Mouse (Mus musculus) layer of hippocampus, adult 11-12 months (tissue): Measurements from ENCODE around the gene Smyd3.
A peak's percentile ranks its signal among the peaks of the same experiment; 100 is the strongest.

Source experiments
- DNase-seq: peaks from one replicate; pipeline ENCODE4 v3.0.0; 2022; ENCODE audit warnings: low spot score

Gene Smyd3

GRCm38 (mm10) chr1:179114833-179115495 lies 402.9 kb downstream of the Smyd3 start:
- DNase-seq: no peak

GRCm38 (mm10) chr1:179114385-179114784 lies 403.5 kb downstream of the Smyd3 start:
- no peak for DNase-seq

DNA sequence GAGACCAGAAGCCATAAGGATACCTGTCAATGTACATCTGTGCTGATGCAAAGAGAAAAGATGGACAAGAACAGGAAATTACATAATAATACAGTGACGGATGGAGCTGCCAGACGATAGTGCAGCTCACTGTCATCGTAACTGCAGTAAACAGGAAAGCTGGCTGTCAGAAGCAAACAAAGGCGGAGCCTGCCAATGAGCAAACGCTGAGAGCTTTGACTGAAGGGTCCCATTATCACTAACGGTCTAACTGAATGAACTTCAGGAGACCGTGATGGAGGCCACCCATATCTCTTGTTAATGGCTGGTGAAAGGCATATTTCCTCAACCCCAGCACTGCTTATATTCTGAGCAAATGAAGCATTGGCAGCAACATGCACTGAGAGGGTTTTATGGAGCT lies 409.1 kb downstream of the Smyd3 start:
- DNase-seq: no peak

- no peak for DNase-seq
These were observed 409.8 kb downstream of the Smyd3 start for GRCm38 (mm10) chr1:179107761-179108694.

DNA sequence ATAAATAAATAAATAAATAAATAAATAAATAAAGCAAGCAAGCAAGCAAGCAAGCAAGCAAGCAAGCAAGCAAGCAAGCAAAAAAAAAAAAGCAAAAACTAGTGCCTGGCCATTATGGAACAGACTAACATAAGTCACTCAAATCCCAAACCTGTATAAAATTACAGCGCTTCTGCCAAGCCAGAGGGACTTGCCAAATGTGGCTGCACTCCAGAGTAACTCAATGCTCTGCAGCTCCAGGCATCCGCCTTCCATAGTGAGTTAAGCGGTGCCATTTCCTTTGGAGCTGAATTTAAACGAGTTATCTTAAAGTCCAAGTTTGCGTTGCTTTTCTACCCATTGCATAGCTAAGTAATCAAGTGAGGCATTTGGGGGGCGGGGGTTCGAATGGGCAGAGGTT lies 410.6 kb downstream of the Smyd3 start:
- no peak for DNase-seq

GRCm38 (mm10) chr1:179106702-179107145 lies 411.1 kb downstream of the Smyd3 start:
- DNase-seq: no peak

GRCm38 (mm10) chr1:179106103-179106701 lies 411.6 kb downstream of the Smyd3 start:
- no peak for DNase-seq

DNA sequence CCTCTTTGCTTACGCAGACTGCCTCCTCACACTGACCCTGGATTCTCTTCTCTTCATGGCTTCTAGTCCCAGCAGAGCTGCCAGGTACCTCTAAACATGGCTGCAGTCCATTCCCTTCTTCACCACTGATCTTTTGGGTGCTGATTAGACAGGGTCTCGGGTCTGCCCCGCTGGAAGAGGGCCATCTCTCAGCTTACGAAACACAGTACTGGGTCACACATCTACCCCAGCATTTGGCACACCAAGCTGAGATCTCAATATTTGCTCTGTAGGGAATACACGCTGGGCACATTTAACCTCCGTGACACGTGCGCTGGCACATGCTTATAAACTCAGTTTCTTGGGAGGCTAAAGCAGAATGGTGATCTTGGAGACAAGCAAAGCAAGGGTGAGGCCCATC lies 413.4 kb downstream of the Smyd3 start:
- DNase-seq: no peak

GRCm38 (mm10) chr1:179096993-179097392 lies 420.8 kb downstream of the Smyd3 start:
- no peak for DNase-seq

- DNase-seq: no peak
These were observed 421.5 kb downstream of the Smyd3 start for GRCm38 (mm10) chr1:179096323-179096722.

DNA sequence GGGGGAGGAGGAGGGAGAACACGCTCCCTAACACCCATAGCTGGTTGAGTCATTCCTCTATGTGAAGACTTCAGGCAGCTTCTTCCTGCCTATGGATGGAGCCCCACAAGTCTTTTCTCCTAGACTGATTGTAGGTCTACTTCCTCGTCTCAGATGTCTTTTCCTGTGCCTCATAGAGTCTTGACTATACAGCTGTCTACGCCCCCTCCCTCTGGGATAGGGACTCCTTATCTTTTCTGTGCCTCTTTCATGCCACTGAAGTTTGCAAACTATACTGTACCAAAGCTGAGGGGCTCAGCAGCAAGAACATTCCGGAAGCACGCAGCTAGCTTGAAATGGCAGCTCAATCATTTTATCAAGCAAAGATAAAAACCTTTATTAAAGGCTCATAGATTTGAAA lies 428.7 kb downstream of the Smyd3 start:
- no peak for DNase-seq

DNA sequence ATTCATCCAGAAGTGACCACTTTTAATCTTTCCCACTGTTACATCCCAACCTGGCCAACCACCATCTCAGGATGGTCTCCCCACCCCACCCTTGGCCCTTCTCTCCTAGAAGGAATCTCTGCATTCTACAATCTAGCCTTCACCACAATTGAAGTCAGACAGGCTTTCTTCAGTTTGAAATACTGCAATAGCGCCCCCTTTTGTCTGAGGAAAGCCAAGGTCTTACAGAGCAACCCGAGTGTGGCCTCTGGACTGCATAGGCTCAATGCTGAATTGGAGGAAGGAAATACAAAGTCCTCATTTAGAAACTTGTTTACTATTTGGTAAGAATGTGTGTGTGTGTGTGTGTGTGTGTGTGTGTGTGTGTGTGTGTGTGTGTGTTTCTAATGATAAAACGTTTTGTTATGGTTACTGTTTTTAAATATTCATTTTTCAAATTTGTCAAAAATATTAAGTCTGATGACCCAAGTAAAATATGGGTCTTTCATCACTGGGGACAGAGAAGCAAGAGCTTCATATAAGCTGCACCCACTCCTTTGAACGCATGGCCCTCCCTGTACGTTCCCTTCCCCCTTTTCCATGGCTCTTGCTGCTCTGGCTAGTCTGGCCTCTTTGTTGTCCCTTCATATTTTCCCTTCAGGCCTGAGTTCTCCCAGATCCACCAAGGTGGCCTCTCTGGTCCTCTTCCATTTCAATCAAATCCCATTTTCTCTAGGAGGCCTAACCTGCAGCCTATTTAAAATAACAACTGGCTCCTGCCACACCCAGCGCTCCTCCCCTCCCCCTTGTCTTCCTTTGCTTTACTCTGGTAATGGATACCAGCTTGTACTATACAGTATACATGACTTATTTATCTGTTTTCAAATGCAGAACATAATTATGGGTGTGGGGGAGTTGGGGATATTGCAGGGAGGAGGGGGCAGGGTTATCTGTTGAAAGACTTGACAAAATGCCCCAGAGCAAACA lies 430.5 kb downstream of the Smyd3 start:
- peak; percentile 57 for DNase-seq

DNA sequence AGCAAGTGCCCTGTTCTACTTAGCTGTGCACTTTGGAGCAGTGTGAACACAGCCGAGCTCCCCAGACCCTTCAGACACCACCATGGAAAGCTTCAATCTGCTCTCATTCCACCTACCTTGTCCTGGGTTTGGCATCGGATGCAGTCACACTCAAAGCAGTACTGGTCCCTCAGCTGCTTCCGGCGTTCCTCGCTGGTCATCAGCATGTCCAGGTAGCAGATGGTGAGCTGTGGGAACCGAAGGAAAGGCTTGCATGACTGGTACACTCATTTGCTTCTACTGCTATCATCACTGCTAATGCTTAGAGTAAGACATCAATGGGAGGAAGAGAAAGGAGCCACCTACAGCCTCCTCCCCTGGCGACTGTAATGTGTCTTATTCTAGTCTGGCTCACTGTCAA lies 431.6 kb downstream of the Smyd3 start:
- no peak for DNase-seq

DNA sequence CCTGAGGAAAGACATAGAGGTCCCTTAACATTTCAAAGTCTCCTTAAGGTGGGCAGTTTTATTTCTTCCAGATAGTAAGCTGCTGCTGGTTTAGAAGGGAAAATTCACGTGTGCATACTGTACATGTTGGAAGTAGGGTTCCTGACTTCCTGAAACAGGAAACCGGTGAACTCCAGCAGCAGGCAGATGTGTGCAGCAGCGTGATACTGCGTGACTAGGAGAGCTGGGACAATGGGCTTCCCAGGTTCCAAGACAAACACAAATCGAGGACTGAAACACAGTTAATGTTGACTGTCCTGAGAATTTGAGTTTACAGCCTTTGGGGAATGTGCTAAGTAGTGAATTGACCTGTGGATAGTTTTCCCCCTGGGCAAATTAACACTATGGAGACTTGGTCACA lies 434.7 kb downstream of the Smyd3 start:
- DNase-seq: no peak

DNA sequence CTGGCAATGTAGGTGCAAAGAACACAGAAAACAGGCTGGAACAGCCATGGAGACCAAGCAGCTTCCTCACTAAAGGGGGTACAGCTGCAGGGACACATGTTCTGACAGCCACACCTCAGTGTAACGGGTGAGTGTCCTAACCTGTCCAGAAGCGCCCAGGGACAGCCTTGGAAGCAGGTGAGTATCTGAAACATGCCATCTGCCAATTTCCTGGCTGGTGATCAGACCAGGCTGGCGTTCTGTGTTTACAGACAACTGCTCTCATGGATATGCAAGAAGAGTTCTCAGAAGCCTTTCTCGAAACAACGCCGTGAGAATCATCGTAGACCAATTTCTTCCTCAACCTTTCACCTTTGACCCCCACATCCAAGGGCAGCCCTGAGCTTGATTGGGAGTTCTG lies 444.0 kb downstream of the Smyd3 start:
- DNase-seq: no peak

GRCm38 (mm10) chr1:179072935-179073654 lies 444.7 kb downstream of the Smyd3 start:
- no peak for DNase-seq

GRCm38 (mm10) chr1:179072406-179072805 lies 445.4 kb downstream of the Smyd3 start:
- no peak for DNase-seq

GRCm38 (mm10) chr1:179068990-179069389 lies 448.9 kb downstream of the Smyd3 start:
- no peak for DNase-seq

DNA sequence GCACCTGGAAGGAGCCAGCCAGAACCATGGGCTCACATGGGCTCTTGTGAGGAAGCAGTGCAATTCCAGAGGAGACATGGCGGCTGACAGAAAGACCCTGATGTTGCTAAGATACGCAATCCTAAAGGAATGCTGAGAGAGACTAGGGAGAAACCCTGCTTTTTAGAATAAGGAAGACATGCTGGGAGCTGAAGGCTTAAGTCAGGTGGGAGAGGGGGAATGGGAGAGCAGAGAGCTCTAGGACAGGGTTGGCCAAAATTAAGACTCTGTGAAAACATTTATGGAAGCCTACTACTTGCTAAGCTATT lies 452.6 kb downstream of the Smyd3 start:
- no peak for DNase-seq

DNA sequence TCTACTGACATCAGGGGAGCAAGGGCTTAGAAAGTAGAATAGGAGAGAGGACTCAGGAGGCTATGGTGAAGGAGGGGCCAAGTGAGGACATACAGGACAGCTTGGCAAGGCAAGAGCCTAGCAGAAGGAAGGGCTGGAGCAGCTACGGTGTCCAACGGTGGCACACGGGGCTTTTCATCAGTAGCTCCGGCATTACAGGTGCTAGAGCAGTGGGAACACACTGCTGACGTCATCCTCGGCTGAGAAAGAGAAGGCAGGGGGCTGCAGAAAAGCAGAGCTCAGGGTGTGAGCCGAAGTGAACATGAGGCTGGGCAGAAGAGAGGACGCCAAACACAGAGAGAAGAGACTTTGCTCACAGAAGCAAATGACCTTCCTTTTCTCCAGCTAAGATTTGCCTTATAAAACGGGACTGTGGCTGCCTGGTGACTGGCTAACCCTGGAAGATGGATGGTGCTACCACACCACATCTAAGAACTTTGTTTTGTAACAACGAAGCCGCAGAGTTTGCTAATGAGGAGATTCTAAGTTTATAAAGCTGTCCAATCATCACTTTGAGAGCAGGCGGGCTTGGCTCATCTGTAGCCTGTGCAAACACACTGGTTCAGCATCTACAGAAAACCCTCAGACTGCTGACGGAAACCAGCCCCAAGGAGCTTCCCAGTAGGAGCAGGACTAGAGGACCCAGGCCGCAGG lies 453.1 kb downstream of the Smyd3 start:
- DNase-seq: no peak

DNA sequence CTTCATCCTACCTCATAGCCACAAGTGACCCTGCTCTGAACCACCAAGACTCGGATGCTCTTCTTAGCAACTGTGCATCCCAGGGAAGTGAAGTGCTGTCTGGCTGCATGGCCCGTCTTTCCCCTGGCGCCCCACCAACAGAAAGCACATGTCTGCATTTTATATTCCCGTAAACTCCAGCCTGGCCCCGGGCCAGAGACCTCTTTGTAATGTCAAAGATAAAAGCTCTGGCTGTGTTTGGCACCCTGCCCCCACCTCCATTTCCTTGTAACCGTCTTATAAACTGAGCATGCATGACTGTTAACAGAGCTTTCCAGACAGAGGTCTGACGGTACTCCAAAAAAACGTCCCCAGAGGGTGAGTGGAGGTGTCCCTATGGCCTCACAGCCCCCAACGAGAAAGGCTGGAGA lies 456.1 kb downstream of the Smyd3 start:
- no peak for DNase-seq
